Mouse (Mus musculus): ENCODE data around the gene Ly6g6d.
"Not testable (repeated sequence)": the region's sequence is repeated elsewhere in the genome, so short reads cannot be mapped to it uniquely, and the experiment has no call there.

DNA sequence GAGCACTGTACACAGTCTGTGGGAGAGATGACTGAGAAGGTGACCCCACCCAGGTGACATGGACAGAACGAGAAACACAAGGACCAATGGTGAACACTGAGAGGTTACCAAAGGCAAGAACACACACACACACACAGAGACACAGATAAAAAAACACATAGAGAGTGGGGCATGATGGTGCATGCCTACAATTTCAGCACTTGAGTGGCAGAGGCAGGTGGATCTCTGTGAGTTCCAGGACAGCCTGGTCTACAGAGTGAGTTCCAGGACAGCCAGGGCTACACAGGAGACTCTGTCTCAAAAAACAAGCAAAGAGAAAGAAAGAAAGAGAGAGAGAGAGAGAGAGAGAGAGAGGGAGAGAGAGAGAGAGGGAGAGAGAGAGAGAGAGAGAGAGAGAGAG is 44.2 kb downstream of the Ly6g6d start:
- TF ChIP-seq CTCF (IDR thresholded peaks at IDR 0.05; ENCODE audit: low read depth, low read length); GATA1 (IDR thresholded peaks at IDR 0.05; ENCODE audit: borderline replicate concordance, low read length); TAL1 (conservative IDR thresholded peaks at IDR 0.05; ENCODE audit: low read depth, low read length); POLR2AphosphoS5 (IDR thresholded peaks at IDR 0.05; ENCODE audit: insufficient replicate concordance, low read depth, low read length): not testable (repeated sequence)

Data from G1E (cell line).